ENCODE assay signal across 10 mouse cellular contexts in the genomic region with DNA sequence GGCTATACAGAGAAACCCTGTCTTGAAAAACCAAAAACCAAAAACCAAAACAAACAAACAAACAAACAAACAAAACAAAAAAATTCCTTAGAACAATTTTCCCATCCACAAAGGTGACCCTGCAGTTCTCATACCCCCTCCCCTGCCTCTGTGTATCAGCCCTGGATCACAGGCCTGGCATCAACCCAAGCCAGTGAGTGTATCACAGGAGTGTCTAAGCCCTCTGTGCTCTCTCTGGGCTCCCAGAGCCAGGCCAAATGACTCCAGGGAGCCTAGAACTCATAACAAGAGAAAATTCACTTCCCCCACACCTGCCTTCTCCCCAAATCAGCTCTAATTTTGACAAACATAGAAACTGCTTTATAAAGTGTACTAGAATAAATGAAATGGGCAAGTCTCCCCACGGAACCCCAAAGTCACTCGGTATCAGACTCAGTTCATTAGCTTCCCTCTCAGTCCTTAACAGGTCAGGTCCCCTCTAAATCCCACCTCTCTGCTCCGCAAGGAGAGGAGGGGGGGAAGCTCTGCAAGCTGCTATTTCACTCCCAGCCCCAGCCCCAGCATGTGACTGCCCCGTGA.
A peak's percentile ranks its signal among the peaks of the same experiment; 100 is the strongest.
DNase-seq lines count a peak whose midpoint lies in the region; ATAC-seq and TF ChIP-seq lines count a peak whose summit lies in the region.
"Had no signal": no experiment of that assay in that cellular context is flagged by ENCODE, and none has a peak within 500 bp of the region (broad histone marks: within the 10 kb centered on the region; RNA-seq: fewer than 3 reads in every experiment).

No protein-coding gene starts in this region.

- H3K9ac ChIP-seq in heart, adult 2 months (ENCODE audit: low read depth, low read length), result peak overlapping the region; percentile 65; the same call in 1 of the 2 replicates
- no peak overlapping the region; the same call in 1 of the 2 replicates for H3K9ac ChIP-seq in embryonic facial prominence, embryonic 12.5 days
- no peak overlapping the region for H3K9ac ChIP-seq in forebrain, embryonic 16.5 days (replicated peaks; ENCODE audit: low read depth, low read length)
- H3K9ac ChIP-seq: intestine, embryonic 15.5 days had no signal

- H3K27ac ChIP-seq in heart, adult 2 months, result peak overlapping the region; percentile 70
- H3K27ac ChIP-seq in embryonic facial prominence, embryonic 12.5 days, result peak overlapping the region; percentile 46; the same call in 1 of the 2 replicates
- peak overlapping the region; percentile 21; the same call in 1 of the 2 replicates for H3K27ac ChIP-seq in forebrain, embryonic 16.5 days (ENCODE audit: low read length)
- H3K27ac ChIP-seq: intestine, embryonic 15.5 days had no signal

- no peak for TF ChIP-seq POLR2A in heart, adult 2 months (IDR thresholded peaks at IDR 0.05; ENCODE audit: insufficient read depth, low read depth, low read length)

- no peaks in the 10 kb centered on the region for H3K9me3 ChIP-seq in embryonic facial prominence, embryonic 12.5 days
- H3K9me3 ChIP-seq in forebrain, embryonic 16.5 days (ENCODE audit: control insufficient read depth, low read length), result no peaks in the 10 kb centered on the region
- H3K9me3 ChIP-seq: intestine, embryonic 15.5 days had no signal

- peaks cover 4% of the 10 kb centered on the region; the same call in 1 of the 2 replicates for H3K36me3 ChIP-seq in heart, adult 2 months (ENCODE audit: control insufficient read depth, insufficient read depth, low read length)
- no peaks in the 10 kb centered on the region for H3K36me3 ChIP-seq in embryonic facial prominence, embryonic 12.5 days
- H3K36me3 ChIP-seq in forebrain, embryonic 16.5 days (ENCODE audit: control insufficient read depth, insufficient read depth), result no peaks in the 10 kb centered on the region
- H3K36me3 ChIP-seq: intestine, embryonic 15.5 days had no signal

- TF ChIP-seq CTCF in heart, adult 2 months (IDR thresholded peaks at IDR 0.05), result no peak

- ATAC-seq in embryonic facial prominence, embryonic 12.5 days (ENCODE audit: insufficient number of reproducible peaks, insufficient read depth, low FRiP score, low TSS enrichment), result no peak
- ATAC-seq in forebrain, embryonic 16.5 days, result no peak
- ATAC-seq: intestine, embryonic 15.5 days had no signal

- H3K4me2 ChIP-seq in embryonic facial prominence, embryonic 12.5 days (replicated peaks), result no peak overlapping the region
- H3K4me2 ChIP-seq in forebrain, embryonic 16.5 days (ENCODE audit: low read length), result no peak overlapping the region
- H3K4me2 ChIP-seq: intestine, embryonic 15.5 days had no signal

- TF ChIP-seq EP300 in heart, adult 2 months (IDR thresholded peaks at IDR 0.05; ENCODE audit: insufficient read depth, low read depth, low read length), result no peak

- intact Hi-C loops in heart, adult 2 months (cut with DNase I), result loop anchor here (5.0 kb wide), 2 partner anchors 40 to 90 kb away; no protein-coding TSS in a partner anchor
- intact Hi-C loops in left cerebral cortex, postnatal 4 days (cut with DNase I), result loop anchor here (10.0 kb wide), 1 partner anchor 138 kb away; no protein-coding TSS in a partner anchor

- WGBS in heart, adult 2 months, result 46% methylated on average over 4 of the region's 4 CpGs
- 38% methylated on average over 4 of the region's 4 CpGs for WGBS in embryonic facial prominence, embryonic 12.5 days
- 45% methylated on average over 3 of the region's 4 CpGs for WGBS in forebrain, embryonic 16.5 days

- no peak overlapping the region for H3K4me3 ChIP-seq in heart, adult 2 months
- no peak overlapping the region for H3K4me3 ChIP-seq in embryonic facial prominence, embryonic 12.5 days
- no peak overlapping the region for H3K4me3 ChIP-seq in forebrain, embryonic 16.5 days (replicated peaks; ENCODE audit: low read length)
- H3K4me3 ChIP-seq: intestine, embryonic 15.5 days had no signal

- peaks cover 16% of the 10 kb centered on the region for H3K4me1 ChIP-seq in heart, adult 2 months (ENCODE audit: control insufficient read depth, insufficient read depth, low read length)
- peaks cover 40% of the 10 kb centered on the region for H3K4me1 ChIP-seq in embryonic facial prominence, embryonic 12.5 days
- peaks cover 49% of the 10 kb centered on the region for H3K4me1 ChIP-seq in forebrain, embryonic 16.5 days (replicated peaks; ENCODE audit: control insufficient read depth, insufficient read depth, low read length)

- H3K79me2 ChIP-seq in heart, adult 2 months (replicated peaks; ENCODE audit: control insufficient read depth, insufficient read depth, low read length), result no peaks in the 10 kb centered on the region

- no peaks in the 10 kb centered on the region for H3K27me3 ChIP-seq in heart, adult 2 months (ENCODE audit: control insufficient read depth, insufficient read depth, low read length)
- H3K27me3 ChIP-seq in embryonic facial prominence, embryonic 12.5 days, result peaks cover 16% of the 10 kb centered on the region
- no peaks in the 10 kb centered on the region for H3K27me3 ChIP-seq in forebrain, embryonic 16.5 days (replicated peaks; ENCODE audit: control insufficient read depth, insufficient read depth, low read length)
- H3K27me3 ChIP-seq: intestine, embryonic 15.5 days had no signal

- DNase-seq in heart, adult 2 months, result no peak
- no peak for DNase-seq in heart, adult 11 months
- DNase-seq in left cerebral cortex, postnatal 4 days, result peak; percentile 42
- no peak for DNase-seq in left cerebral cortex, adult 9 months (ENCODE audit: low spot score in 2 of 2)
- DNase-seq in spleen, adult 18-20 months, result no peak
- no peak for DNase-seq in thymus, postnatal 36 days
- DNase-seq: cerebellum, adult 2 months had no signal
